24 mouse cellular contexts compared by ENCODE assay signal in genomic region chr11:75849552-75849951, GRCm38 (mm10). TPM values are rescaled to one million over a fixed set of nuclear protein-coding genes. Genes with fewer than 3 reads are reported as not detected.
A peak's percentile ranks its signal among the peaks of the same experiment; 100 is the strongest.
DNase-seq lines count a peak whose midpoint lies in the region; ATAC-seq and TF ChIP-seq lines count a peak whose summit lies in the region.
"Had no signal": no experiment of that assay in that cellular context is flagged by ENCODE, and none has a peak within 500 bp of the region (broad histone marks: within the 10 kb centered on the region; RNA-seq: fewer than 3 reads in every experiment).

No protein-coding gene starts in this region.

- no peak overlapping the region for H3K4me2 ChIP-seq in forebrain, embryonic 13.5 days
- H3K4me2 ChIP-seq: heart, embryonic 13.5 days; hindbrain, embryonic 14.5 days had no signal

- intact Hi-C loops in gastrocnemius, adult 2 months (cut with DNase I), result no loop called here
- intact Hi-C loops in gastrocnemius, postnatal 14 days (cut with DNase I; ENCODE audit: low total_unique reads), result no loop called here

- H3K9ac ChIP-seq in forebrain, embryonic 13.5 days, result no peak overlapping the region
- H3K9ac ChIP-seq: forebrain, postnatal 0 days; heart, embryonic 13.5 days; hindbrain, embryonic 14.5 days had no signal

- no peak for TF ChIP-seq POLR2A in lung, adult 2 months (IDR thresholded peaks at IDR 0.05; ENCODE audit: borderline replicate concordance, extremely low read depth, low read depth, low read length)

- H3K9me3 ChIP-seq in forebrain, embryonic 13.5 days (replicated peaks), result no peaks in the 10 kb centered on the region
- H3K9me3 ChIP-seq: forebrain, embryonic 10.5 days; heart, embryonic 13.5 days had no signal

- no peak for DNase-seq in gastrocnemius, adult 2 months
- no peak for DNase-seq in gastrocnemius, postnatal 14 days
- peak; percentile 48 for DNase-seq in lung, postnatal 25 days (ENCODE audit: low spot score)
- no peak for DNase-seq in lung, adult 2 months
- DNase-seq in R1 (ENCODE audit: low read depth, low spot score), result peak; percentile 17
- peak; percentile 53 for DNase-seq in induced T-regulatory cell, adult 2 months (ENCODE audit: low read depth)
- no peak for DNase-seq in kidney, postnatal 36 days
- DNase-seq: adrenal gland, postnatal 10 days; adrenal gland, postnatal 36 days; cerebellum, adult 18-20 months; cerebellum, adult 9-10 months; cerebellum, postnatal 14 days; forebrain, postnatal 0 days; gastrocnemius, postnatal 10 days; heart, adult 18-20 months; heart, postnatal 14 days; heart, postnatal 4 days had no signal

- peaks cover 7% of the 10 kb centered on the region for H3K4me1 ChIP-seq in lung, adult 2 months (ENCODE audit: control insufficient read depth, insufficient read depth, low read length)
- peaks cover 19% of the 10 kb centered on the region for H3K4me1 ChIP-seq in forebrain, embryonic 13.5 days

- no peaks in the 10 kb centered on the region for H3K27me3 ChIP-seq in forebrain, embryonic 13.5 days

- 49% methylated on average over 6 of the region's 6 CpGs for WGBS in lung, adult 2 months
- WGBS in forebrain, embryonic 13.5 days, result 81% methylated on average over 6 of the region's 6 CpGs

- H3K4me3 ChIP-seq in gastrocnemius, adult 2 months, result no peak overlapping the region
- no peak overlapping the region for H3K4me3 ChIP-seq in lung, adult 2 months (replicated peaks; ENCODE audit: extremely low read depth, low read depth, low read length)
- H3K4me3 ChIP-seq in forebrain, embryonic 13.5 days, result no peak overlapping the region
- H3K4me3 ChIP-seq: forebrain, embryonic 10.5 days; heart, embryonic 13.5 days had no signal

- TF ChIP-seq CTCF in gastrocnemius, adult 2 months (IDR thresholded peaks at IDR 0.05), result no peak
- TF ChIP-seq CTCF in lung, adult 2 months (IDR thresholded peaks at IDR 0.05; ENCODE audit: insufficient read depth, low read length), result no peak

- 0 out of 2 replicates have a peak overlapping the region, but pooled peaks have one; percentile 10 for H3K27ac ChIP-seq in gastrocnemius, adult 2 months
- H3K27ac ChIP-seq in forebrain, embryonic 13.5 days, result no peak overlapping the region
- H3K27ac ChIP-seq: forebrain, embryonic 10.5 days; heart, embryonic 13.5 days; hindbrain, embryonic 14.5 days; hindbrain, postnatal 0 days had no signal

- H3K36me3 ChIP-seq in forebrain, embryonic 13.5 days (ENCODE audit: poor library complexity, severe bottlenecking), result no peaks in the 10 kb centered on the region
- H3K36me3 ChIP-seq: forebrain, embryonic 10.5 days; heart, embryonic 13.5 days had no signal

- ATAC-seq in forebrain, embryonic 13.5 days, result no peak
- ATAC-seq: forebrain, embryonic 14.5 days; forebrain, postnatal 0 days; hindbrain, postnatal 0 days had no signal

RNA-seq across cellular contexts. Expression of gene Doc2b, which starts 53.7 kb away (rescaled TPM):
- 1 to 10 TPM; 1.0 to 1.4 TPM for total RNA-seq in gastrocnemius, adult 2 months (2021)
- total RNA-seq in gastrocnemius, postnatal 14 days (2021), result 1 to 10 TPM in 1 of 2 experiments, under 1 TPM in 1; 0.53 to 1.8 TPM
- polyA plus RNA-seq in lung, adult 2 months (2012; rRNA removed), result 0.22 and 0.33 TPM in 2 replicates
- polyA plus RNA-seq in forebrain, embryonic 13.5 days (2015; fragmentation: Nextera tagmentation; extraction: Ambion mirVana), result 0.92 and 1.2 TPM in 2 replicates
- total RNA-seq: MEL had no signal

Comparison
In these comparisons a context has a peak if more than half of its experiments do, and no peak if none do; other contexts are left out.
1. DNase-seq: peak in lung, postnatal 25 days (single experiment), R1 (single experiment) and induced T-regulatory cell, adult 2 months (single experiment); none in gastrocnemius, adult 2 months (single experiment), gastrocnemius, postnatal 14 days (single experiment), lung, adult 2 months (single experiment) and kidney, postnatal 36 days (0 of 2).